Mouse (Mus musculus): ENCODE data around the gene Pam. TPM values are rescaled to one million over a fixed set of nuclear protein-coding genes. Genes with fewer than 3 reads are reported as not detected.

Gene Pam
- polyA plus RNA-seq, 1 experiment from 2014 or later: 55.7 TPM

DNA sequence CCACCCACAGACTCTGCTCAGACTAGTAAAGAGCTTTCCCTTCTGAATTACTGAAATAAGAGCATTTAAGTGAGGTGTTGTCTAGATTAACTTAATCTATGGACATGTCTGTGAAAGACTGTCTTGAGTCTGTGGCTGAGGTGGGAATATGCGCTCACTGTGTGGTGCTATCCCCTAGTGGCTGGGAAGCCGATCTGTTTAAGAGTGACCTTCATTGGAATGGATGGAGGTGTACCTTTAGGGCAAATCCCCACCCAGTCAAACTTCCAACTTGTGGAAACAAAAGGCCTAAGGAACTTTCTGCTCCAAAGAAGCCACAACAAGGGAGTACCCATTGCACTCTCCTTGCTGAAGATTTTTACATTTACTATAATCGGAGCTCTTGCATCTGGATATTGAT is 301.3 kb downstream of the Pam start:
- no peak overlapping the region for H3K4me2 ChIP-seq
- H3K4me3 ChIP-seq: no peak overlapping the region
- H3K9me3 ChIP-seq: no peaks in the 10 kb centered on the region
- no peaks in the 10 kb centered on the region for H3K4me1 ChIP-seq
- H3K36me3 ChIP-seq: no peaks in the 10 kb centered on the region
- H3K9ac ChIP-seq: no peak overlapping the region
- WGBS: 76% methylated on average over 3 of the region's 3 CpGs
- ATAC-seq (ENCODE audit: insufficient number of reproducible peaks, low FRiP score, low TSS enrichment, low read depth): no peak
- H3K27ac ChIP-seq: no peak overlapping the region
- no peaks in the 10 kb centered on the region for H3K27me3 ChIP-seq

DNA sequence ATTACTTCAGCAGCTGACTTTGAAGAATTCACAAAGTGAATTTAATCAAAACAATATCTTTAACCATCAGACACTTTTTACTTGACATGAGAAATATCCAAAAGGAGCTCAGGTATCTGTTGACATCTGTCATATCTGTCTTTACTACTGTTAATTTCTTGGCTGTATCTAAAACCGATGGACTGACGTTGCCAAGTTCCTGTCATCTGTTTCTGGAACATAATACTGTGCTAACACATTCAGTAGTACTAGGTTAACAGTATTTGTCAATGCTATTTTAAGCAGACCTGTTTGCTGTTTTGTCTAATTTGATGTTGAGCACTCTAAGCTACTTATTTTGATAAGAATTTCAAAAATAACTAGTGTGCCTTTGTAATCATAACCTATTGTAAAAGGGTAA is 307.0 kb downstream of the Pam start:
- no peaks in the 10 kb centered on the region for H3K27me3 ChIP-seq
- H3K27ac ChIP-seq: no peak overlapping the region
- H3K36me3 ChIP-seq: no peaks in the 10 kb centered on the region
- H3K4me3 ChIP-seq: no peak overlapping the region
- no peak for ATAC-seq (ENCODE audit: insufficient number of reproducible peaks, low FRiP score, low TSS enrichment, low read depth)
- H3K9me3 ChIP-seq: no peaks in the 10 kb centered on the region
- 81% methylated on average over 2 of the region's 2 CpGs for whole genome bisulfite sequencing
- H3K4me2 ChIP-seq: no peak overlapping the region
- no peaks in the 10 kb centered on the region for H3K4me1 ChIP-seq
- no peak overlapping the region for H3K9ac ChIP-seq

DNA sequence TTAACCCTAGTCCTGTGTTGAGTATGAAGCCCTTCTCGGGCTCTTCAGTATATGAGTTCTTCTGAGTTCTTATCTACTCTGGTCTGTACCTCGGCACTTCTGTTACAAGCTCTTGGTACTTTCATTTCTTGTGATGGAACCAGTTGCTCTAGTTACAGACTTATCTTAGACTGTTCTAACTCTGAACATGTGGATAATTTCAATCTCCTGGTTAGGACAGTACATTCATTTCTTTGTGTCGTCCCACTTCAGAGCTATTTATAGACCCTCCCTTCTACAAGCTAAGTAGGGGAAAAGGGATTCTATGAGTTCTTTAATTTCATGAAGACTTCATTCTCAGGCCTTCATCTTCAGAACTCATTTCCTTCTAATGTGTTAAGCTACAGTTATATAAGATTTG is 307.8 kb downstream of the Pam start:
- no peak for ATAC-seq (ENCODE audit: insufficient number of reproducible peaks, low FRiP score, low TSS enrichment, low read depth)
- no peak overlapping the region for H3K27ac ChIP-seq

DNA sequence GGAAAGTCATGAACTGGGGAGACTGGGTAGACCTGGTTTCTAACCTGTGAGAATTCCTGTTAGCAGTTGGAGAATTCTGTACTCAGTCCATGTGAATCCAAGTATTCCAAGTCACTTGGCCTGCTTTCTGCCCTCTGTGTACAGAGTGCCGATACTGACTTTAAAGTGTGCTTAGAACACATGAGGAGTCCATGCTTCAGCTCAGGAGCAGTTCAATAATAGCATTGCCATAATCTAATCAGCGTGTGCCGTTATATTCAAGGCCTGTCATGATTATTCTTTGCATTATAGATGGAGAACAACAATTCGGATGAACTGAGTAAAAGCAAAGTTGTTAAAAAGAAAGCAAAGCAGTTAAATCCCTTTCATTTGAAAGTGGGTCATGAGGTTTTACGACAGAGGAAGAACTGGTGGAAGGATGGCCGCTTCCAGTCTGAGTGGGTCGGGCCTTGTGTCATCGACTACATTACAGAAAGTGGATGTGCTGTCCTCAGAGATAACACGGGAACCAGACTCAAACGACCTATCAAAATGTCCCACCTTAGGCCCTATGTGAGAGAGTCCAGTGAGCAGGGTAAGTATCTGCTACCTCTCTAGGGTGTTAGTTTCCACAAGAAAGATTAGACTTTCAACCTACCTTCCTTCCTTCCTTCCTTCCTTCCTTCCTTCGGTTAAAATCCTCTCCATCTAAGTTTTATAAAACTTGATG is 309.6 kb downstream of the Pam start:
- Histone ChIP-seq H3K4me3 (no peak overlapping the region), H3K27me3 (no peaks in the 10 kb centered on the region), H3K4me2 (no peak overlapping the region), H3K9ac (no peak overlapping the region), H3K4me1 (no peaks in the 10 kb centered on the region), H3K36me3 (no peaks in the 10 kb centered on the region), H3K27ac (no peak overlapping the region), H3K9me3 (no peaks in the 10 kb centered on the region)
- no peak for ATAC-seq (ENCODE audit: insufficient number of reproducible peaks, low FRiP score, low TSS enrichment, low read depth)
- WGBS: 88% methylated on average over 11 of the region's 11 CpGs

More for the DNA sequence above, 307.8 kb downstream of the Pam start:
- no peaks in the 10 kb centered on the region for H3K4me1 ChIP-seq
- WGBS: 84% methylated on average over 3 of the region's 3 CpGs
- H3K9me3 ChIP-seq: no peaks in the 10 kb centered on the region
- H3K36me3 ChIP-seq: no peaks in the 10 kb centered on the region
- H3K4me3 ChIP-seq: no peak overlapping the region
- H3K9ac ChIP-seq: no peak overlapping the region
- no peaks in the 10 kb centered on the region for H3K27me3 ChIP-seq
- H3K4me2 ChIP-seq: no peak overlapping the region

DNA sequence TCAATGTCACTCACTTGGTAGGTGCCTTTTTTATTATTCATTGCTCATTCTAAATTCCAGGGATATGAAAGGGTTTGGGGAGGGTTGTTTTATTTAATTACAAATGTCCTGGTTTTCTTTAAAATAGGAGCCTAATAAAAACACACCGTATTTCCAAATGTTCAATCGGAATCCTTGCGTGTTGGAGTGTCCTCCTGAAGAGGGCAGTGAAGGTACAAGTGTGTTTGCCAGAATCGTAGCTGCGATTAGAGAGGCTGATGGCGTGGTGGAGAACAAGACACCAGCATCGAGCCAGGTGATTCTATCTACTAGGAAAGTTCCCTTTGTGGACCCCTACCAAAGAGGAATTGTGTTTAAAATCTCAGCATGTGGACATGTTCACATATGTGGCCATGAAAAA is 310.5 kb downstream of the Pam start:
- Histone ChIP-seq H3K27ac (no peak overlapping the region), H3K36me3 (no peaks in the 10 kb centered on the region), H3K4me3 (no peak overlapping the region), H3K4me1 (no peaks in the 10 kb centered on the region), H3K4me2 (no peak overlapping the region), H3K9ac (no peak overlapping the region), H3K9me3 (no peaks in the 10 kb centered on the region), H3K27me3 (no peaks in the 10 kb centered on the region)
- 76% methylated on average over 7 of the region's 7 CpGs for WGBS
- no peak for ATAC-seq (ENCODE audit: insufficient number of reproducible peaks, low FRiP score, low TSS enrichment, low read depth)

DNA sequence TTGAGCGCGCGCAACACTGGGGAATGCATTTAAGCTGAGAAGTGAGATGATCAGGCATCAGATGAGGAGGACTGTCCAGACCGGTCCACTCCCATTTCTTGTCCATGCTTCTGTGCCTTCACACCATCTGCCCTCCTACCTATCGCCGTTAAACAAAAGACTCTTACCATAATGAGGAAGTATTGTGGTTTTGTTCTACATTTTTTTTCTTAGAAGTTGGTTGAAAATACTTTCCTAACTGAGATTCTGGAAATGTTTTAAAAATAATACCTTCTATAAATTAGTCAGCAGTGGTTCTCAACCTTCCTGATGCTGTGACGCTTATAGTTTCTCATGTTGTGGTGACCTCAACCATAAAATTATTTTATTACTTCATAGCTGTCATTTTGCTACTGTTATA is 313.8 kb downstream of the Pam start:
- Histone ChIP-seq H3K27ac (no peak overlapping the region), H3K4me3 (no peak overlapping the region), H3K4me1 (no peaks in the 10 kb centered on the region), H3K9ac (no peak overlapping the region), H3K36me3 (no peaks in the 10 kb centered on the region), H3K4me2 (no peak overlapping the region), H3K9me3 (no peaks in the 10 kb centered on the region), H3K27me3 (no peaks in the 10 kb centered on the region)
- WGBS: 93% methylated on average over 7 of the region's 7 CpGs
- no peak for ATAC-seq (ENCODE audit: insufficient number of reproducible peaks, low FRiP score, low TSS enrichment, low read depth)

DNA sequence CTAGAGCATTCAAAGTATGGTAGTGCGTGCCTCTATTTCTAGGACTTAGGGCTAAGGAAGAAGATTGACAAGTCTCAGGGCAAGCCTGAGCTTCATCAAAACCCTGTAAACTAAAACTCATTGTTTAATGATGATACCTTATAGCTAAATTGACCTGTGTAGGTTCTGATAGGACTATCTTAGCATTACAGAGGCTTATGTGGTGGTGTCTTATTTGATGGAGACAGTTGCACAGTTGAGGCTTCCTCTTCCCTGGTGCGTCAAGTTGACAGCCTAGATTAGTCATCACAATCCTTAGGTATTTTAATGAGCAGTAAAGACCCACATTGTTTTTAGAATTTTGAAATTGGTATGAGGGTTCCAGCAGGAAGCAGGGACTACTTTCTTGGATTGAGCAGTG is 321.5 kb downstream of the Pam start:
- Histone ChIP-seq H3K4me2 (no peak overlapping the region), H3K36me3 (no peaks in the 10 kb centered on the region), H3K4me3 (no peak overlapping the region), H3K27me3 (no peaks in the 10 kb centered on the region), H3K27ac (no peak overlapping the region), H3K4me1 (0 out of 2 replicates have a peak, but pooled peaks cover 3% of the 10 kb centered on the region), H3K9me3 (no peaks in the 10 kb centered on the region), H3K9ac (no peak overlapping the region)
- no peak for ATAC-seq (ENCODE audit: insufficient number of reproducible peaks, low FRiP score, low TSS enrichment, low read depth)
- 95% methylated on average over 2 of the region's 2 CpGs for WGBS

DNA sequence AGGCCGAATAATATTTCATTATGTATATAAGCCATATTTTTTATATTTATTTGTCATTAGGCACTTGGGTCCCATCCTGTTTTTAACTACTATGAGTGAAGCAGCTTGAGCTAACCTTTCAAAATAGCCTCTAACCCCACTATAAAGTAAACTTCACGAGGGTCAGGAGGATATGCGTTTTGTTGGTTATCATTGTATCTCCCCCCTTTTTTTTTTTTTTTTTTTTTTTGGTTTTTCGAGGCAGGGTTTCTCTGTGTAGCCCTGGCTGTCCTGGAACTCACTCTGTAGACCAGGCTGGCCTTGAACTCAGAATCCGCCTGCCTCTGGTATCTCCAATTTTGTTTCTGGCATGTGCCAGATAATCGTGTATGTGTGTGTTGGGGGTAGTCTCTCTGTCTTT is 322.1 kb downstream of the Pam start:
- ATAC-seq (ENCODE audit: insufficient number of reproducible peaks, low FRiP score, low TSS enrichment, low read depth): no peak
- H3K9me3 ChIP-seq: no peaks in the 10 kb centered on the region
- no peak overlapping the region for H3K4me2 ChIP-seq
- no peak overlapping the region for H3K27ac ChIP-seq
- H3K4me3 ChIP-seq: no peak overlapping the region
- 84% methylated on average over 6 of the region's 6 CpGs for WGBS
- no peaks in the 10 kb centered on the region for H3K27me3 ChIP-seq
- no peak overlapping the region for H3K9ac ChIP-seq
- peaks cover 6% of the 10 kb centered on the region; the same call in 1 of the 2 replicates for H3K4me1 ChIP-seq
- no peaks in the 10 kb centered on the region for H3K36me3 ChIP-seq

DNA sequence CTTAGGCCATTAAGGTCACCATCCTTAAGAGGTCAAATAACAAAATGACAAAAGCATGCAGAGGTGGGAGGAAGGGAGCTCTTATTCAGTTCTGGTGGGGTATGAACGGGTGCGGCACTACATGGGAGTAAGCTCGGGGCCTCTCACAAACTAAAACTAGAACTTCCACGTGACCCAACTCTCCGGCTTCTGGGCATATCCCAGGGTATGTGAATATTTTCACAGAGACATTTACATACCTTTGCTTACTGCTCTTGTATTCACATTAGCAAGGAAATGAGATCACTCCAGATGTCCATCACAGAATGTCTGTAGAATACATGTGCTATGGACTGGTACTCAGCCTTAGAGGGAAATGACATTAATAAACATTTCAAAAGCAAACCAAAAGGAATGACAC is 323.7 kb downstream of the Pam start:
- Histone ChIP-seq H3K27me3 (no peaks in the 10 kb centered on the region), H3K27ac (no peak overlapping the region), H3K4me3 (no peak overlapping the region), H3K9me3 (no peaks in the 10 kb centered on the region), H3K9ac (no peak overlapping the region), H3K36me3 (no peaks in the 10 kb centered on the region), H3K4me1 (peaks cover 15% of the 10 kb centered on the region; the same call in 1 of the 2 replicates), H3K4me2 (no peak overlapping the region)
- ATAC-seq (ENCODE audit: insufficient number of reproducible peaks, low FRiP score, low TSS enrichment, low read depth): no peak
- WGBS: 85% methylated on average over 5 of the region's 5 CpGs

DNA sequence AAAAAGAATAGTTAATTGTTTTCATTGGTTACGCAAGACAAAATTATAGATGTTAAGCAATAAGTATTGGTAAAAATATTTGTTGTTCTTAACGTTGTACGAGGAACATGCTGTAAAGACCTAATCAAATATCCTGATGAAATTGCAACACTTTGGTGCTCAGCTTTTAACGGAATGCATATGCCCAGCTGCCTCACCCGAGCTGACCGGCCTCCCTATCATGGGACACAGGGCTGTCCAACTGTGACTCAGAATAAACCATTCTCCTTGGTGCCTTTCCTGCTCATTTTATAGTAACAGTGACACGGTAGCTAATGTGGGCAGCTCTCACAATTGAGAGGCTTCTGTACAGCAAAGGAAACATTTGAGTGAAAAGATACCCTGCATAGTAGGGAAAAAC is 324.3 kb downstream of the Pam start:
- H3K4me3 ChIP-seq: no peak overlapping the region
- no peak overlapping the region for H3K27ac ChIP-seq
- no peak for ATAC-seq (ENCODE audit: insufficient number of reproducible peaks, low FRiP score, low TSS enrichment, low read depth)
- no peak overlapping the region for H3K9ac ChIP-seq
- no peaks in the 10 kb centered on the region for H3K9me3 ChIP-seq
- 54% methylated on average over 7 of the region's 7 CpGs for WGBS
- H3K4me1 ChIP-seq: peaks cover 15% of the 10 kb centered on the region; the same call in 1 of the 2 replicates
- no peaks in the 10 kb centered on the region for H3K27me3 ChIP-seq
- peak overlapping the region; percentile 61; the same call in 1 of the 2 replicates for H3K4me2 ChIP-seq
- no peaks in the 10 kb centered on the region for H3K36me3 ChIP-seq

DNA sequence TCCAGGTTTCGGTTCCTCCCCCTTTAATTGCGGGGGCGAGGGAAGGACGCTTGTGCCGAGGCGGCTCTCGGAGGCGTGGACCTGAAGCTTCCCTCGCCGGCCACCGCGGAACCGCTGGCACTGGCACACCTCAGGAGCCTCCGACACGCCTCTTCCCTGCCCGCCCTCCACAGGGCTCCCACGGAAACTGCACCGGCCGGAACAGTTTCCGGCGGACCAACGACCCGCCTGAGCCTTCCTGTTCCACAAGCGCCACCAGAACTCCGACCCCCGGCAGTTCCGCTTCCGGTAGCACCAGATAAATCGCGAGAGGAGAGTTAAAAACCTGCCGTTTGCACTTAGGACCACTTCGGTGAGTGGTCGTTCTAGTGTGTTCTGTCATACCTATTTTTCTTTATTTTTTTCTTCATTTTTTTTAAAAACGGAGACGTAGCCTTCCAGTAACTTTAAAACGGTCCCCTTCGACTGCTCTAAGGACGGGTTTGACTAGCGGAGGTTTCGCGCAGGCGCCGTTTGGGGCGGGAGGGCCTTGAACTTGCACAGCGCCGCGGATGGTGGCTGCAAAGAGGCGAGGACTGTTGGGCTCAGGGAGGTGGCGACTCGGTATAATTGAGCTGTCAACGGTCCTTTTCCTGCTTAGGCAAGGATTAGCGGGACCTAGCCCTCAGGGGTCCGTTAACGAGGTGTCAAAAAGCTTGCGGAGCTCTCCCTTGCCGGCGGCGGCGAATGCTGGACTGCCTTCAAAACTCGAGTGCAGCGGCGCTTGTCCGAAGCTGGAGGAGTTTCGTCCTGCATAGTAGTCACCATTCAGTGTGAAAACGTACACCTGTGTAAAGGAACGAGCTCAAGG is 325.3 kb downstream of the Pam start, which contains the start of the genes Gin1 and Ppip5k2:
TSS of gene Gin1 (plus strand) at position 269 of the 850 bp plus-strand sequence.
TSS of gene Ppip5k2 (minus strand) at position 508 of the 850 bp plus-strand sequence.
- H3K4me2 ChIP-seq: peak within 1 kb of the TSS; percentile 62
- H3K4me1 ChIP-seq: peaks cover 15% of the 10 kb centered on the region; the same call in 1 of the 2 replicates
- peak within 1 kb of the TSS; percentile 96 for H3K4me3 ChIP-seq
- no peaks in the 10 kb centered on the region for H3K36me3 ChIP-seq
- peak; percentile 98 for ATAC-seq (ENCODE audit: insufficient number of reproducible peaks, low FRiP score, low TSS enrichment, low read depth)
- peak within 1 kb of the TSS; percentile 81 for H3K9ac ChIP-seq
- H3K27ac ChIP-seq: peak within 1 kb of the TSS; percentile 93
- H3K9me3 ChIP-seq: no peaks in the 10 kb centered on the region
- under 1% methylated on average over 64 of the region's 66 CpGs for WGBS
- no peaks in the 10 kb centered on the region for H3K27me3 ChIP-seq

DNA sequence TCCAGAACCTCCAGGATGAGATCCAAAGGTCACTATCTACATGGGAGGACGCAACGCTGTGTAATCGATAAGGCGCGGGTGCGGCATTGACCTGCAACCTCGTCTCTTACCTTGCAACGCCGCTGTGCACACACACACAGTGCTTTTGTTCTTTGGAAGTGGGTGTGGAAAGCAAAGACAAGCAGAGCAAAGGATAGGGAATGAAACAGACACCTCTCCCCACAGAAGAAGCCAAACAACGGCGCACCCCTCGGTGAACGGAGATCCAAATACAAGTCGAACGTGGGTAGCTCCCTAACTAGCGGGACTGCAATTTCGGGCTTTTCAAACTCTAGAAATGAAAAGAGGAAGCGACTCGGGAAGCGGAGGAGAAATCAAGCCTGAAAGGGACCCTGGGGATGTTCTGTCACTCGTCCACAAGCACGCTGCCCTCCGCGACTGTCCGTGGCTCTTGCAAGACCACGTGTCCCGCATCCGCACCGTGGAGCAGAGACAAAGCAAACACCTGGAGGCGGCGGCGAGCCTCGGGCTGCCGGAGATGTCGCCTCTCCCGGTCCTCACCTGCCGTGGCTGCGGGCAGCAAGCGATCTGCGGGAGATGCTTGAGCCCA is 326.0 kb downstream of the Pam start:
- Histone ChIP-seq H3K4me1 (peaks cover 15% of the 10 kb centered on the region; the same call in 1 of the 2 replicates), H3K9ac (peak overlapping the region; percentile 81), H3K36me3 (no peaks in the 10 kb centered on the region), H3K27me3 (no peaks in the 10 kb centered on the region), H3K4me3 (peak overlapping the region; percentile 96), H3K9me3 (no peaks in the 10 kb centered on the region), H3K27ac (peak overlapping the region; percentile 83), H3K4me2 (peak overlapping the region; percentile 62)
- peak; percentile 40 for ATAC-seq (ENCODE audit: insufficient number of reproducible peaks, low FRiP score, low TSS enrichment, low read depth)
- WGBS: under 1% methylated on average over 40 of the region's 40 CpGs
